Mouse (Mus musculus) thymus, adult 2 months (tissue): ENCODE data around the gene Gm47791. TPM values are rescaled to one million over a fixed set of nuclear protein-coding genes. Genes with fewer than 3 reads are reported as not detected.

Experiments used
- DNase-seq: peaks from one replicate; pipeline ENCODE4 v3.0.0; 2021
- H3K27ac ChIP-seq: fragments of 200-500 bp; 2 replicates; pipeline ENCODE4 v1.5.1; 2012; ENCODE audit warnings: low read length, control low read depth; ENCODE audit not compliant: control insufficient read depth, insufficient read depth
- H3K27me3 ChIP-seq: fragments of 200-500 bp; 2 replicates; pipeline ENCODE4 v1.6.1; 2012; ENCODE audit warnings: mild to moderate bottlenecking, low read length, moderate library complexity, mixed read lengths; ENCODE audit not compliant: control insufficient read depth, insufficient read depth
- H3K36me3 ChIP-seq: fragments of 200-500 bp; 2 replicates; pipeline ENCODE4 v1.6.1; 2012; ENCODE audit warnings: mild to moderate bottlenecking, low read length, moderate library complexity; ENCODE audit not compliant: control insufficient read depth, insufficient read depth
- H3K4me1 ChIP-seq: fragments of 200-500 bp; replicated peaks from 2 replicates; pipeline ENCODE4 v1.6.1; 2012; ENCODE audit warnings: low read length; ENCODE audit not compliant: control insufficient read depth, insufficient read depth
- H3K4me3 ChIP-seq: fragments of 200-500 bp; 2 replicates; pipeline ENCODE4 v1.5.1; 2012; ENCODE audit warnings: mild to moderate bottlenecking, low read length, control low read depth, moderate library complexity; ENCODE audit not compliant: control insufficient read depth, insufficient read depth
- CTCF ChIP-seq: fragments of 200-500 bp; IDR thresholded peaks from 2 replicates; pipeline ENCODE4 v1.5.1; 2012; ENCODE audit warnings: mild to moderate bottlenecking, control low read depth, low read length, moderate library complexity, borderline replicate concordance; ENCODE audit not compliant: control insufficient read depth, poor library complexity, insufficient read depth; ENCODE audit errors: extremely low read depth
- POLR2A ChIP-seq: fragments of 200-500 bp; IDR thresholded peaks from 2 replicates; pipeline ENCODE4 v1.6.1; 2012; ENCODE audit warnings: mild to moderate bottlenecking, low read length, control low read depth, moderate library complexity; ENCODE audit not compliant: control insufficient read depth, poor library complexity, insufficient read depth; ENCODE audit errors: extremely low read depth
- WGBS: fragments of 180-500 bp; shearing (Covaris S2); methylation state at CpG from one replicate; pipeline ENCODE4 v1.1.7; 2018; 5-methylcytosine and 5-hydroxymethylcytosine counted together
- polyA plus RNA-seq: library from polyadenylated mRNA; depleted of rRNA; stranded (reverse); fragments of >200 nt; gene quantifications from 2 replicates; pipeline ENCODE4 v1.2.3, GENCODE M21; 2012

Gene Gm47791
- polyA plus RNA-seq, 1 experiment, result not detected

DNA sequence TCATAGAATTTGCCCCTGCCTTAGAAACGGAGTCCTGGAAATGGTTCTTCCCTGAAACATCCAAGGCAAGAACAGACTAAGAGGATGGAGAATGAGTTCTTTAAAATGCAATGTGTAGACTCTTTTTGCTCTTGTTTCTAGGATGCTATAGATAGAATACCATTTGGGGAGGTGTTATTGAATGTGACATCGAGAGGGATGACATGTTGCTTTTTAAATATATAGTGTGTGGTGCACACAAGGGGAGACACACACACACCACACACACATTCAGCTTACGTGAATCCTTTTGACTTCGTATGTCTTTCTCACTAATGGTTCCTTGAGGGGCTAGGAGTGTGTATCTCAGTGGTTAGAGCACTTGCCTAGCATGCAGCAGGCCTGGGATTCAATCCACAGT, 4.2 kb upstream of the Gm47791 start:
- Histone ChIP-seq H3K4me1 (no peaks in the 10 kb centered on the region), H3K27ac (no peak overlapping the region), H3K27me3 (no peaks in the 10 kb centered on the region), H3K36me3 (no peaks in the 10 kb centered on the region), H3K4me3 (no peak overlapping the region)
- 96% methylated on average over 4 of the region's 4 CpGs for WGBS
- no peak for DNase-seq
- TF ChIP-seq CTCF (no peak), POLR2A (no peak)

DNA sequence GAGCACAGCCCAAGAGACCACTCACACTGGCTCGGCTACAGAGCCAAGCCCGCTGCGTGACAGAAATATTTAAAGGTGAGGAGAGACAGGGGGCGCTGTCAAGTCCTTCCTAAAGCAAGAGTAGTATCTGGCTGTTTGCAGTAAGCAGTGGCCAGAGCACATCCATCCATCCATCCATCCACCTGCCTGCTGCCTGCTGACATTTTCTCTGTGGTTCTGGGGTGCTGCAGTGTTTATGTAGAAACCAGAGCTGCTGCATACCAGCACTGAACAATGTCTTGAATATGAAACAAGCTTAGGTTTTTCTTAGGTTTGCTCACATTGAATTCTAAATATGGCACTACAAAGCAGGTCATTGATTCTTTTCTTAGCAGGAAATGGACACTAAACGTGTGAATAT, 2.2 kb upstream of the Gm47791 start:
- no peak overlapping the region for H3K27ac ChIP-seq
- H3K4me1 ChIP-seq, result no peaks in the 10 kb centered on the region
- H3K36me3 ChIP-seq, result no peaks in the 10 kb centered on the region
- TF ChIP-seq POLR2A (no peak), CTCF (no peak)
- no peaks in the 10 kb centered on the region for H3K27me3 ChIP-seq
- 90% methylated on average over 5 of the region's 5 CpGs for WGBS
- DNase-seq, result no peak
- no peak overlapping the region for H3K4me3 ChIP-seq

DNA sequence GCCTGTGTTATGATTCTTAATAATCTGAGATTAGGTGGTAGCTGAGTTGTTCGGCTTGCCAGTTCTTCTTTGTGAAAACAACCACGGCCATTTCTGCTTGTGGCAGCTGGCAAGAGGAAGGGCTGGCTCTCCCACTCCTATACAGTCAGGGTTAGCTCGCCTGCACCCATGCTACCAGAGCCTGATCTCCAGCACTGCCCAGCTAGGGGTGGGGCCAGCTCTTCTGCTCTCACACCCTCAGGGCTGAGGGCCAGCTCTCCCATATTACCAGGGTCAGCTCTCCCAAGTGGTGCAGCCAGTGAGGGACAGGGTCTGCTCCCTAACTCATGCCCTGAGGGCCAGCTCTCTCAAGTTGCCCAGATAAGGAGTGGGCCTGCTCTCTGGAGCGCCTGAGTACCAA, 1.4 kb upstream of the Gm47791 start:
- Histone ChIP-seq H3K27me3 (no peaks in the 10 kb centered on the region), H3K36me3 (no peaks in the 10 kb centered on the region), H3K4me1 (no peaks in the 10 kb centered on the region), H3K4me3 (no peak overlapping the region), H3K27ac (no peak overlapping the region)
- 84% methylated on average over 4 of the region's 4 CpGs for WGBS
- no peak for DNase-seq
- TF ChIP-seq CTCF, result no peak
- TF ChIP-seq POLR2A, result no peak

DNA sequence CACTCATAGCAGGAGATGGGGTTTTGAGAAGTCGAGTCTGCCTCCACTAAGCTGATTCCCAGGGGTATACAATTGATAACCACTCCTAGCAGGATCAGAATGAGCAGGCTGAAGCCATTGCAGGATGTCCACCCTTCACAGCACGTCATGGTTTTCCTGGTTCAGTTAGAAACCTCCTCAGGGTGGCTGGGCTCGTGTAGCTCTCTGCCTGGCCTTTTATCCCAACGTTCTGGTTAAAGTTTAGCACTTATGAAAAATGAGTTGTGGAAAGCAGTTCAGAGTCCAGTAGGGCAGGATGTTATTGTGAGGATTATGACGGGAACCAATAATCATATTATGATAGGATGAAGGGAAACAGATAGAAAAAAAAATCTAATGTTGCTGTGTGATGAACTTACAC, 2.8 kb downstream of the Gm47791 start, which contains the start of gene Tm4sf20:
Gene Tm4sf20 (minus strand): TSS at position 193 of the 400 bp plus-strand sequence.
- DNase-seq, result no peak
- TF ChIP-seq POLR2A (no peak), CTCF (no peak)
- no peaks in the 10 kb centered on the region for H3K4me1 ChIP-seq
- H3K4me3 ChIP-seq, result no peak within 1 kb of the TSS
- H3K27me3 ChIP-seq, result no peaks in the 10 kb centered on the region
- no peaks in the 10 kb centered on the region for H3K36me3 ChIP-seq
- no peak within 1 kb of the TSS for H3K27ac ChIP-seq
- WGBS, result 72% methylated on average over 5 of the region's 5 CpGs

DNA sequence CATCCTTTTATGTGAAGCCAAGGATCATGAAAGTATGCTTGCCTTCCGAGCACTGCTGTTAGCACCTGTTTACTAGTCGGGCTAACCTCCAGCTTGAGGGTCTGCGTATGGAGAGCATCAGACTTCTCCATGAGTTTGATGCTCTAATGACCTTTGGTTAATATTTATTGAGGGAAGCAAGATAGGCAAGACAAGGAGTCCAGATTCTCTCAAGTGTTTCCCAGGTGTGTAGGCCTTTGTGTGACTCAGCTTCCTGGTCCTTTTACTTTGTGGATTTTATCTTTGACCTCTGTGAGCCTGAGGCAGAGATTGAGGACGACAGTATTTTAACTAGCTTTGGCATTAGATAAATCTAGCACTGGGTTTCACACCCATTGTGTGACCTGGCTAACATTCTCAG, 4.4 kb downstream of the Gm47791 start:
- Histone ChIP-seq H3K27ac (no peak overlapping the region), H3K36me3 (no peaks in the 10 kb centered on the region), H3K4me1 (no peaks in the 10 kb centered on the region), H3K4me3 (no peak overlapping the region), H3K27me3 (no peaks in the 10 kb centered on the region)
- no peak for TF ChIP-seq POLR2A
- no peak for TF ChIP-seq CTCF
- 91% methylated on average over 4 of the region's 4 CpGs for WGBS
- DNase-seq, result no peak

DNA sequence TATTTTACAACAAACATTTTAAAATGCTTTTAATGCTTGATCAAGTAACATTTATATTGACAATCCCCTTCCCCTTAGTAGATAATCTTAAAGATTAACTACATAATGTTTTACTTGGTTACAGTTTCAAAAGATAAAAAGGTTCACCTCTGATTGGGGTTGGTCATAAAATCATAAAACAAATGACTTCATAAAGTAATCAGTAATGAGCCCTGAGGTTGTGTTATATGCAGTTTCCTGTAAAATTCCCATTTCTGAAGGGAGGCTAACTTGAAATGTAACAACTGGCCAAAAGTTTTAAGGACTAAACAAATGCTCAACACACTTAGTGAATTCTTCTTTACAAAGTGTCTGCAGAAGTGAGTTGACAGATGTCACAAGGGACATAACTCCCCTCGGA, 4.8 kb downstream of the Gm47791 start:
- Histone ChIP-seq H3K27ac (no peak overlapping the region), H3K36me3 (no peaks in the 10 kb centered on the region), H3K4me1 (no peaks in the 10 kb centered on the region), H3K27me3 (no peaks in the 10 kb centered on the region), H3K4me3 (no peak overlapping the region)
- 91% methylated on average over 1 of the region's 1 CpGs for WGBS
- DNase-seq, result no peak
- TF ChIP-seq POLR2A (no peak), CTCF (no peak)

DNA sequence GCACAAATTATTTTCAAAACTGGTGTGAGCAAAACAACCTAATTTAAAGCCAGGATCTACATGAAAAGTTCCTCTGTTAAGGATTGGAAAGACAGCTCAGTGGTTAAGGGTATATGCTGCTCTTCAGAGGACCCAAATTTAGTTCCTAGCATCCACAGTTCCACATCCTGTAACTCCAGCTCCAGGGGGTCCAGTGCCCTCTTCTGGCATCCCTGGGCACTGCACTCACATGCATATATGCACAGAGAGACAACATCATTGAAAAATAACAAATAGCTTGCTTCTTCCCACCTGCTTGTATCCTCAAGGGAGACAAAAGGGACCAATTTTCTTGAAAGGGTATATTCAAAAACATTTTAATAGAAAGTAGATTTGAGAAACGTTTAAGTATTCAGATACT, 8.8 kb downstream of the Gm47791 start:
- no peaks in the 10 kb centered on the region for H3K36me3 ChIP-seq
- no peak overlapping the region for H3K4me3 ChIP-seq
- no peaks in the 10 kb centered on the region for H3K27me3 ChIP-seq
- no peaks in the 10 kb centered on the region for H3K4me1 ChIP-seq
- 88% methylated on average over 1 of the region's 1 CpGs for WGBS
- TF ChIP-seq POLR2A, result no peak
- no peak for TF ChIP-seq CTCF
- no peak overlapping the region for H3K27ac ChIP-seq
- DNase-seq, result no peak
